Mouse (Mus musculus): ENCODE measurements around the gene Ankrd9. TPM values are rescaled to one million over a fixed set of nuclear protein-coding genes. Genes with fewer than 3 reads are reported as not detected.

The Ankrd9 gene
- polyA plus RNA-seq, 1 experiment from 2014 or later, result 16.7 TPM

GRCm38 (mm10) chr12:110937496-110937895, 41.3 kb downstream of the Ankrd9 start:
- Histone ChIP-seq H3K4me1 (replicated peaks) (peaks cover 4% of the 10 kb centered on the region; the same call in 1 of the 2 replicates), H3K9ac (replicated peaks) (no peak overlapping the region), H3K27ac (no peak overlapping the region), H3K9me3 (no peaks in the 10 kb centered on the region), H3K27me3 (no peaks in the 10 kb centered on the region), H3K4me2 (no peak overlapping the region), H3K4me3 (replicated peaks) (no peak overlapping the region), H3K36me3 (peaks cover 44% of the 10 kb centered on the region)
- 91% methylated on average over 5 of the region's 5 CpGs for WGBS
- ATAC-seq (ENCODE audit: insufficient number of reproducible peaks, insufficient read depth, low FRiP score, low TSS enrichment, low read depth), result no peak

- peak; percentile 63; the same call in 1 of the 2 replicates for ATAC-seq (ENCODE audit: insufficient number of reproducible peaks, insufficient read depth, low FRiP score, low TSS enrichment, low read depth)
Measured at GRCm38 (mm10) chr12:110935983-110936620, 42.7 kb downstream of the Ankrd9 start.

GRCm38 (mm10) chr12:110932820-110933219, 46.0 kb downstream of the Ankrd9 start:
- H3K4me3 ChIP-seq (replicated peaks), result no peak overlapping the region
- no peak overlapping the region for H3K4me2 ChIP-seq
- no peak for ATAC-seq (ENCODE audit: insufficient number of reproducible peaks, insufficient read depth, low FRiP score, low TSS enrichment, low read depth)
- no peak overlapping the region for H3K9ac ChIP-seq (replicated peaks)
- peaks cover 4% of the 10 kb centered on the region; the same call in 1 of the 2 replicates for H3K4me1 ChIP-seq (replicated peaks)
- H3K9me3 ChIP-seq, result no peaks in the 10 kb centered on the region
- H3K27ac ChIP-seq, result no peak overlapping the region
- H3K27me3 ChIP-seq, result no peaks in the 10 kb centered on the region
- WGBS, result 74% methylated on average over 5 of the region's 5 CpGs
- peaks cover 45% of the 10 kb centered on the region for H3K36me3 ChIP-seq

More at GRCm38 (mm10) chr12:110935983-110936620, 42.7 kb downstream of the Ankrd9 start:
- peaks cover 51% of the 10 kb centered on the region for H3K36me3 ChIP-seq
- no peak overlapping the region for H3K4me3 ChIP-seq (replicated peaks)
- no peak overlapping the region for H3K9ac ChIP-seq (replicated peaks)
- no peak overlapping the region for H3K27ac ChIP-seq
- no peak overlapping the region for H3K4me2 ChIP-seq
- WGBS, result 58% methylated on average over 9 of the region's 9 CpGs
- no peaks in the 10 kb centered on the region for H3K27me3 ChIP-seq
- H3K4me1 ChIP-seq (replicated peaks), result peaks cover 4% of the 10 kb centered on the region; the same call in 1 of the 2 replicates
- H3K9me3 ChIP-seq, result no peaks in the 10 kb centered on the region

Other genes with a start within 250 kb of the Ankrd9 start
- gene Wdr20, start 241.1 kb downstream of the Ankrd9 start, polyA plus RNA-seq (2016; fragmentation: Nextera tagmentation; extraction: Ambion mirVana), result 30.2 and 33.5 TPM in 2 replicates
- gene Mok, start 138.1 kb downstream of the Ankrd9 start, polyA plus RNA-seq (2016; fragmentation: Nextera tagmentation; extraction: Ambion mirVana), result 5.7 and 6.7 TPM in 2 replicates
- 8.2 and 8.6 TPM in 2 replicates for gene Zfp839, start 128.8 kb downstream of the Ankrd9 start, polyA plus RNA-seq (2016; fragmentation: Nextera tagmentation; extraction: Ambion mirVana)
- gene Cinp, start 89.9 kb downstream of the Ankrd9 start, polyA plus RNA-seq (2016; fragmentation: Nextera tagmentation; extraction: Ambion mirVana), result 62.8 and 73.1 TPM in 2 replicates
- 5.2 and 6.1 TPM in 2 replicates for gene Tecpr2, start 89.8 kb downstream of the Ankrd9 start, polyA plus RNA-seq (2016; fragmentation: Nextera tagmentation; extraction: Ambion mirVana)
- gene Rcor1, start 60.3 kb upstream of the Ankrd9 start, polyA plus RNA-seq (2016; fragmentation: Nextera tagmentation; extraction: Ambion mirVana), result 12.1 and 13.1 TPM in 2 replicates
- gene Traf3, start 187.3 kb upstream of the Ankrd9 start, polyA plus RNA-seq (2016; fragmentation: Nextera tagmentation; extraction: Ambion mirVana), result 13.8 and 14.1 TPM in 2 replicates
- gene 4930595D18Rik, start 205.5 kb upstream of the Ankrd9 start, polyA plus RNA-seq (2016; fragmentation: Nextera tagmentation; extraction: Ambion mirVana), result not detected in 2 replicates